Mouse (Mus musculus) heart, adult 2 months (tissue): Measurements from ENCODE around the gene Ctdspl. TPM values are rescaled to one million over a fixed set of nuclear protein-coding genes. Genes with fewer than 3 reads are reported as not detected.

Source experiments
- DNase-seq, 2 experiments: peaks; one replicate each; pipeline ENCODE4 v3.0.0; 2021
- H3K27ac ChIP-seq: fragments of 200-600 bp; 2 replicates; pipeline ENCODE4 v1.8.1; 2022
- H3K27me3 ChIP-seq: fragments of 200-500 bp; 2 replicates; pipeline ENCODE4 v1.6.1; 2012; ENCODE audit warnings: mild to moderate bottlenecking, low read length, inconsistent platforms, mixed read lengths; ENCODE audit not compliant: control insufficient read depth, insufficient read depth
- H3K36me3 ChIP-seq: fragments of 200-500 bp; 2 replicates; pipeline ENCODE4 v1.6.1; 2012; ENCODE audit warnings: low read length, inconsistent platforms; ENCODE audit not compliant: control insufficient read depth, insufficient read depth
- H3K4me1 ChIP-seq: fragments of 200-500 bp; 2 replicates; pipeline ENCODE4 v1.6.1; 2011; ENCODE audit warnings: low read length; ENCODE audit not compliant: control insufficient read depth, insufficient read depth
- H3K4me3 ChIP-seq: fragments of 200-600 bp; 2 replicates; pipeline ENCODE4 v1.8.1; 2022
- H3K79me2 ChIP-seq: fragments of 200-500 bp; replicated peaks from 2 replicates; pipeline ENCODE4 v1.6.1; 2012; ENCODE audit warnings: mild to moderate bottlenecking, inconsistent platforms, low read length, moderate library complexity, mixed read lengths; ENCODE audit not compliant: control insufficient read depth, insufficient read depth
- H3K9ac ChIP-seq: fragments of 200-500 bp; 2 replicates; pipeline ENCODE4 v1.6.1; 2012; ENCODE audit warnings: low read depth, mild to moderate bottlenecking, control low read depth, inconsistent platforms, low read length, mixed read lengths
- CTCF ChIP-seq: fragments of 200-600 bp; IDR thresholded peaks from 2 replicates; pipeline ENCODE4 v1.8.1; 2022; ENCODE audit warnings: antibody characterized with exemption, mild to moderate bottlenecking, moderate library complexity
- EP300 ChIP-seq: fragments of 200-500 bp; IDR thresholded peaks from 2 replicates; pipeline ENCODE4 v1.6.1; 2011; ENCODE audit warnings: low read depth, low read length, control low read depth; ENCODE audit not compliant: insufficient read depth
- POLR2A ChIP-seq: fragments of 200-500 bp; IDR thresholded peaks from 2 replicates; pipeline ENCODE4 v1.6.1; 2011; ENCODE audit warnings: mild to moderate bottlenecking, low read depth, low read length, control low read depth; ENCODE audit not compliant: insufficient read depth
- WGBS: fragments of 180-500 bp; shearing (Covaris S2); methylation state at CpG from one replicate; pipeline ENCODE4 v1.1.7; 2018; 5-methylcytosine and 5-hydroxymethylcytosine counted together
- intact Hi-C: fragments of 180-260 bp; cut with DNase I; formaldehyde crosslinking; loops from one replicate; pipeline ENCODE4 v1.15.1; 2025
- polyA plus RNA-seq: library from polyadenylated mRNA; depleted of rRNA; stranded (reverse); fragments of >200 nt; gene quantifications from 2 replicates; pipeline ENCODE4 v1.2.3, GENCODE M21; 2012
- total RNA-seq, 2 experiments: library from RNA; stranded (reverse); gene quantifications; 2 replicates each; pipeline ENCODE4 v1.2.3; 2021

Gene Ctdspl
- total and polyA plus RNA-seq, 3 experiments, result 8.5 to 9.7 (median 9.0) TPM

DNA sequence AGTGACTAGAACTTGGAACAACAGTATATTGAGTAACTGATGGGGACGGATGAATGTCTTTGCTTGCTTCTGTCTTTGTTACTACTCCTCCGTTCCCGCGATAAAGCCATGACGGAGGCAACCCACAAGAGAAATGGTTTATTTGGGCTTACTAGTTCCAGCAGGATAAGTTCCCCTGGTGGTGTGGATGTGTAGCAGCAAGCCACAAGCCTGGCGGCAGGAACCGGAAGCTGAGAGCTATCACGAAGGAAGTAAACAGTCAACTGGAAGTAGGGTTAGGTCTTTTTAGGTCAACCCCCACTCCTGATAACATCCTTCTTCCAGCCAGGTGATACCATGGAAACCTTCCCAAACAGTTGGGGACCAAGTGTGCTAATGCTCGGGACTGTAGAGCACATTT lies 7.5 kb downstream of the Ctdspl start:
- Histone ChIP-seq H3K36me3 (no peaks in the 10 kb centered on the region; the same call in 1 of the 2 replicates), H3K4me1 (peaks cover 12% of the 10 kb centered on the region), H3K9ac (no peak overlapping the region), H3K27me3 (no peaks in the 10 kb centered on the region), H3K79me2 (no peaks in the 10 kb centered on the region), H3K27ac (peak overlapping the region; percentile 19; the same call in 1 of the 2 replicates), H3K4me3 (no peak overlapping the region)
- DNase-seq, result no peak
- WGBS, result 67% methylated on average over 9 of the region's 9 CpGs
- TF ChIP-seq POLR2A (no peak), CTCF (peak; percentile 52)
- intact Hi-C loops, result no loop called here

- Histone ChIP-seq H3K9ac (no peak overlapping the region), H3K4me3 (no peak overlapping the region), H3K79me2 (no peaks in the 10 kb centered on the region), H3K36me3 (no peaks in the 10 kb centered on the region; the same call in 1 of the 2 replicates), H3K4me1 (peaks cover 12% of the 10 kb centered on the region), H3K27ac (peak overlapping the region; percentile 19; the same call in 1 of the 2 replicates), H3K27me3 (no peaks in the 10 kb centered on the region)
- WGBS, result 48% methylated on average over 12 of the region's 12 CpGs
- intact Hi-C loops, result no loop called here
- DNase-seq, result no peak
- no peak for TF ChIP-seq EP300
- no peak for TF ChIP-seq CTCF
- no peak for TF ChIP-seq POLR2A
Observed at GRCm38 (mm10) chr9:118934319-118934718, 8.1 kb downstream of the Ctdspl start.

- WGBS, result 76% methylated on average over 13 of the region's 13 CpGs
- intact Hi-C loops, result no loop called here
- Histone ChIP-seq H3K36me3 (no peaks in the 10 kb centered on the region; the same call in 1 of the 2 replicates), H3K27me3 (no peaks in the 10 kb centered on the region), H3K4me1 (peaks cover 12% of the 10 kb centered on the region), H3K27ac (no peak overlapping the region), H3K9ac (no peak overlapping the region), H3K4me3 (no peak overlapping the region), H3K79me2 (no peaks in the 10 kb centered on the region)
- TF ChIP-seq EP300, result no peak
- no peak for DNase-seq
Observed at GRCm38 (mm10) chr9:118935098-118935497, 8.8 kb downstream of the Ctdspl start.

GRCm38 (mm10) chr9:118936071-118936470 lies 9.8 kb downstream of the Ctdspl start:
- Histone ChIP-seq H3K36me3 (no peaks in the 10 kb centered on the region; the same call in 1 of the 2 replicates), H3K79me2 (no peaks in the 10 kb centered on the region), H3K4me1 (peaks cover 15% of the 10 kb centered on the region), H3K27me3 (no peaks in the 10 kb centered on the region), H3K4me3 (no peak overlapping the region), H3K27ac (peak overlapping the region; percentile 61), H3K9ac (no peak overlapping the region)
- intact Hi-C loops, result no loop called here
- 49% methylated on average over 12 of the region's 12 CpGs for WGBS
- TF ChIP-seq EP300, result 0 out of 2 replicates have a peak, but pooled peaks have one; percentile 30
- no peak for TF ChIP-seq POLR2A
- DNase-seq, result no peak

DNA sequence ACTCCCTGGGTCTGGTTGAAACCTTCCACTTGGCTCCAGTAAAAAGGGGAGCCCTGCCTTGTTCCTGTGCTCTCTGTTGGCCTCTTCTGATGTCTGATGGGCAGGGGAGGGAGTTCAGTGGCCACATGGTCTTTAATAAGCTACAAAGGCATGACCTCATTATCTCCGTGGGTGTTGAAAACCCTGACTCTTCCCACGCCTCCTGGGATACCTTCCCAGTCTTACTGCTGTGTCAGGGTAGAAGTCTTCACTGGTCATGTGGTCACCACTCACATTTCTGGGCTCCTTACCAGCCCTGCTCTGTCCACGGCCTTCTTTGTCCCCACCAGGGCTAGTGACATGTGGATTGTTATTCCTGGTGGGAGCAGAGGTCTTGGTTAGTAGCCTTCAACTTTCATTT lies 11.3 kb downstream of the Ctdspl start:
- no peaks in the 10 kb centered on the region for H3K79me2 ChIP-seq
- no peaks in the 10 kb centered on the region for H3K27me3 ChIP-seq
- peak; percentile 58 to 78 for DNase-seq
- no peaks in the 10 kb centered on the region; the same call in 1 of the 2 replicates for H3K36me3 ChIP-seq
- peak overlapping the region; percentile 31; the same call in 1 of the 2 replicates for H3K27ac ChIP-seq
- H3K9ac ChIP-seq, result no peak overlapping the region
- no peak overlapping the region for H3K4me3 ChIP-seq
- peaks cover 15% of the 10 kb centered on the region for H3K4me1 ChIP-seq
- intact Hi-C loops, result no loop called here
- no peak for TF ChIP-seq EP300
- WGBS, result 20% methylated on average over 3 of the region's 3 CpGs

- no peak overlapping the region for H3K9ac ChIP-seq
- peaks cover 14% of the 10 kb centered on the region for H3K4me1 ChIP-seq
- peak in 1 of 2 experiments; percentile 56 for DNase-seq
- H3K4me3 ChIP-seq, result no peak overlapping the region
- H3K27ac ChIP-seq, result peak overlapping the region; percentile 33
- H3K27me3 ChIP-seq, result no peaks in the 10 kb centered on the region
- intact Hi-C loops, result no loop called here
- H3K36me3 ChIP-seq, result no peaks in the 10 kb centered on the region; the same call in 1 of the 2 replicates
- no peaks in the 10 kb centered on the region for H3K79me2 ChIP-seq
- no peak for TF ChIP-seq CTCF
- TF ChIP-seq POLR2A, result no peak
- TF ChIP-seq EP300, result no peak
- WGBS, result 38% methylated on average over 13 of the region's 13 CpGs
Observed at GRCm38 (mm10) chr9:118939410-118939809, 13.2 kb downstream of the Ctdspl start.
